Mouse (Mus musculus) megakaryocyte progenitor cell, adult 5-6 weeks (primary cell): Measurements from ENCODE around the gene Fam92b. TPM values are rescaled to one million over a fixed set of nuclear protein-coding genes. Genes with fewer than 3 reads are reported as not detected.

Experiments used
- ATAC-seq: replicated peaks from 2 replicates; pipeline ENCODE4 v1.8.0; 2016; ENCODE audit warnings: mild to moderate bottlenecking, moderate TSS enrichment, inconsistent platforms; ENCODE audit not compliant: poor library complexity
- total RNA-seq, 2 experiments: library from RNA; stranded (forward) in 1 of 2; stranded (reverse) in 1 of 2; fragments of 157-497, 149-512 nt in 1 of 2; fragments of 200-1000 nt in 1 of 2; gene quantifications; 2 replicates each; pipeline versions ENCODE4 v1.2.3 to v1.2.4; 2015 to 2017

Gene Fam92b
- total RNA-seq, 2 experiments from 2014 or later, result not detected

DNA sequence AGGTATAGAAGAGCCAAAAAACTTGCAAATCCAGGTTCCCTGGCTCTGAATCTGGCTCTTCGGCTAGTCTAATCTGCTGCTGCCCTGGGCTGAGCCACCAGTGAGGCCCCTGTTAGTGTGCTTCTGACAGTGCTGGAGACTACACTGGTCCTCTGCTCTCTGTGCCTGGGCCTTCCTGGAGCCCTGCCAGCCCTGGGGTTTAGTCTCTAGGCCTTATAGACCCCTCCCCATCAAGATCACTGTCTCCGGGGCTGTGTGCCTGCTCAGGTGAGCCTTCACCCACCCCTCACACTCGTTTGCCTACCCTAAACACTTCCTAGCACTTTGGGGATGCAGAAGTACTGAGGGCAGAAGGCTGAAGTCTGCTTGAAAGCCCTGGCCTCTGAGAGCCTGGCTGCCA, 57.8 kb downstream of the Fam92b start:
- ATAC-seq, result no peak

GRCm38 (mm10) chr8:120118847-120119246, 58.4 kb downstream of the Fam92b start:
- no peak for ATAC-seq

GRCm38 (mm10) chr8:120118162-120118561, 59.1 kb downstream of the Fam92b start:
- ATAC-seq, result no peak

DNA sequence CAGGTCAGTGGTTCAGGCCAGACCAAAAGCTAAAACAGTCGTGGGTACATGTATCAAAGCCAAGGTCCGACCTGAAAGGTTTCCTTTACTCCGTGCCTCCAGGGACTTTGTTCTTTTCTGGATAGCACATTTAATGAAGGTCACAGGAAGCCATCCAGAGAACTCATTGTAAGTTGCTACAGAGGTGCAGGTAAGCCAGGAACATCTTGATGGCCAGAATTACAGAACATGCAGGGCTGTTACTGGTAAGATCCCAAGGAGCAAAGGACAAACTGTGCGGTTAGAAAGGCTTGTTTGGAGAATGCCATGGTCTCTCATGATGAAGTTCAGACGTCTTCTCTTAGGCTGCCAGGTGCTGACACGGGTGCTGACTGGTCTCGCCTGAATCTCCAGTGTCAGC, 60.7 kb downstream of the Fam92b start:
- ATAC-seq, result no peak

Other genes with a start within 250 kb of the Fam92b start
- gene Crispld2, start 185.0 kb downstream of the Fam92b start, total RNA-seq (2015), result 0.49 and 0.54 TPM in 2 replicates
- 0.51 and 0.92 TPM in 2 replicates for gene Crispld2, start 185.0 kb downstream of the Fam92b start, total RNA-seq (2017)
- gene Zdhhc7, start 76.0 kb downstream of the Fam92b start, total RNA-seq (2015), result 10.5 and 11.1 TPM in 2 replicates
- 19.4 and 24.7 TPM in 2 replicates for gene Zdhhc7, start 76.0 kb downstream of the Fam92b start, total RNA-seq (2017)
- gene 6430548M08Rik, start 63.3 kb downstream of the Fam92b start, total RNA-seq (2015), result 1.8 and 3.5 TPM in 2 replicates
- 4.5 and 4.6 TPM in 2 replicates for gene 6430548M08Rik, start 63.3 kb downstream of the Fam92b start, total RNA-seq (2017)
- gene Gse1, start 51.0 kb upstream of the Fam92b start, total RNA-seq (2015), result 32.0 and 32.6 TPM in 2 replicates
- 10.0 and 11.2 TPM in 2 replicates for gene Gse1, start 51.0 kb upstream of the Fam92b start, total RNA-seq (2017)